Mouse (Mus musculus): ENCODE measurements around the gene Gcgr. TPM values are rescaled to one million over a fixed set of nuclear protein-coding genes. Genes with fewer than 3 reads are reported as not detected.
A peak's percentile ranks its signal among the peaks of the same experiment; 100 is the strongest.

The Gcgr gene
- 2.3 and 2.5 TPM in 2 replicates for polyA plus RNA-seq (2014; fragmentation: Nextera tagmentation; extraction: Ambion mirVana)

DNA sequence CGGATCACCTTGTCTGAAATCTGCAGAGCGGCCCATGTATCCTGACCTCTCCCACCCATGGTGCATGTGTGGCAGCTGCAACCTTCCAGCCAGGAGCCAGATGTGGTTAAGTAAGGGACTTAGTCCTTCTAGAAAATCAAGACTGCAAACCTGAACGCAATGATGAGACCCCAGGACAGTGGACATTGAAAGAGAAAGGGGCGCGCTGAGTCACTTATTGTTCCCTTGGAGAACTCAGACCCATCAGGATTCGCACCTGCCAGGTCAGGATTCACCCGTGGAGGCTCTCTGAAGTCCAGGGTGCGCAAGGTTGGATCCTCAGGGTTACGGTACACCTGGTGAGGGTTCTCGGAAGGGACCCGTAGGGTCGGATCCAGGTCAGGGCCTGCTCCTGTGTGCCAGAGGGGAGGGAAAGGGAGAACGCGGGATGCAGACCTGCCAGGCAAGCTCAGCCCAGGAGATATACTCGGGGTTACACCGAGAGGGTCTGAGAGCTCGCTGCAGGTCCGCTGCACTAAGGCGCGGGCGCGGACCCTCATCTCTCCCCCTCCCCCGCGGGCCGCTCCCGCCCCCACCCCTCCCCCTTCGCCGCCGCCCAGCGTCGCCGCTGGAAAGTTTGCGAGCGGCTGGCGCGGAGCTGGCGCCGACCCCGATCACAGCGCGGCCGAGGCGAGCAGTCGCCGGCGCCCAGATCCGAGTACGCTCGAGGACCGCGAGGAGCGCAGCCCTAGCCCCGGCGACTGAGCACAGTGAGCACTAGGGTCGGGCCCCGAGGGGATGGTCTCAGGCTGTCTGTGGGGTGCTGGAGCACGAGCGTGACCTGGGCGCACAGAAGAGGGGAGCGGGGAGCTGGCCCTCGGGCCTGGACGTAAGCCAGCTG is at the start of gene Gcgr:
Gcgr (plus strand) TSS at position 615 of the 880 bp plus-strand sequence.
- Histone ChIP-seq H3K27me3 (ENCODE audit: control insufficient read depth, insufficient read depth, low read length) (peaks cover 65% of the 10 kb centered on the region), H3K9ac (ENCODE audit: low read length) (peak within 1 kb of the TSS; percentile 63), H3K4me1 (ENCODE audit: control insufficient read depth in 2 of 2, insufficient read depth in 2 of 2, low read length in 2 of 2) (peaks cover 6 to 8% of the 10 kb centered on the region in 2 experiments; a peak in 3 of 4 replicates), H3K4me2 (ENCODE audit: low read length) (peak within 1 kb of the TSS; percentile 73), H3K27ac (replicated peaks in 1 of 2; ENCODE audit: control insufficient read depth in 1 of 2, insufficient read depth in 1 of 2, low read depth in 2 of 2, low read length in 2 of 2) (no peak within 1 kb of the TSS), H3K36me3 (ENCODE audit: control insufficient read depth, insufficient read depth, low read length) (no peaks in the 10 kb centered on the region), H3K4me3 (ENCODE audit: control insufficient read depth in 1 of 2, insufficient read depth in 1 of 2, low read depth in 1 of 2, low read length in 2 of 2) (peak within 1 kb of the TSS; percentile 41 to 46), H3K9me3 (ENCODE audit: control insufficient read depth, low read length) (no peaks in the 10 kb centered on the region)
- WGBS, result 7% methylated on average over 58 of the region's 62 CpGs
- ATAC-seq (ENCODE audit: insufficient number of reproducible peaks, insufficient read depth, low FRiP score, low read depth), result no peak

DNA sequence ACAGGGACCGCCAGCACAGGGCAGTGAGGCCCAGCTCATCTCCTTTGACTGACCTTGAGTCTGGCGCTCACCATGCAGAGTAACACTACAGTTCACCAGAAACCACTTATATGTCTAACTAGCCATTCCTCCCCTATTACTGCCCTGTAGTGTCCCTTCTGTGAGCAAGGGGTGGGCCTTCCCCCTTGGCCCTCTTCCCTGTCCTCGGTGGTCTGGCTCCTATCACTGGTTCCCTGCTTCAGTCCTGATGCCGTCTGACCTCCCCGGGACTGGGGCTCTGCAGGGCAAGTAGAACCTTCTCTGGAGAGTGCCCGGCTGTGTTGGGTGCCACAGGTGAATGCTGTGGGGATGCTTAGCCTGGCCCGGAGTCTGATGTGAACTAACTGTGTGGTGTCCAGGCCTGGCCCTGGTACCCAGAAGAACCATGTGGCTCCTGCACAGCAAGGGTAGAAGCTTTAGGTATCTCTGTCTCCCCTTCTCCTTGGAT is 47.0 kb upstream of the Gcgr start:
- peak overlapping the region in 1 of 2 experiments; percentile 98; a peak in 1 of 4 replicates for H3K4me3 ChIP-seq (ENCODE audit: control insufficient read depth in 1 of 2, insufficient read depth in 1 of 2, low read depth in 1 of 2, low read length in 2 of 2)
- H3K4me2 ChIP-seq (ENCODE audit: low read length), result peak overlapping the region; percentile 87
- H3K9me3 ChIP-seq (ENCODE audit: control insufficient read depth, low read length), result no peaks in the 10 kb centered on the region
- 82% methylated on average over 7 of the region's 7 CpGs for WGBS
- no peaks in the 10 kb centered on the region for H3K27me3 ChIP-seq (ENCODE audit: control insufficient read depth, insufficient read depth, low read length)
- peaks cover 84% of the 10 kb centered on the region for H3K36me3 ChIP-seq (ENCODE audit: control insufficient read depth, insufficient read depth, low read length)
- H3K4me1 ChIP-seq (ENCODE audit: control insufficient read depth in 2 of 2, insufficient read depth in 2 of 2, low read length in 2 of 2), result peaks cover 4 to 16% of the 10 kb centered on the region in 2 experiments
- H3K9ac ChIP-seq (ENCODE audit: low read length), result peak overlapping the region; percentile 98
- peak overlapping the region in 1 of 2 experiments; percentile 85; a peak in 1 of 4 replicates for H3K27ac ChIP-seq (replicated peaks in 1 of 2; ENCODE audit: control insufficient read depth in 1 of 2, insufficient read depth in 1 of 2, low read depth in 2 of 2, low read length in 2 of 2)
- ATAC-seq (ENCODE audit: insufficient number of reproducible peaks, insufficient read depth, low FRiP score, low read depth), result no peak

GRCm38 (mm10) chr11:120484265-120484981 is 46.1 kb upstream of the Gcgr start, which contains the start of gene Mrpl12:
TSS of gene Mrpl12 (plus strand) at chr11:120484613.
- Histone ChIP-seq H3K9me3 (ENCODE audit: control insufficient read depth, low read length) (no peaks in the 10 kb centered on the region), H3K36me3 (ENCODE audit: control insufficient read depth, insufficient read depth, low read length) (peaks cover 84% of the 10 kb centered on the region), H3K4me1 (ENCODE audit: control insufficient read depth in 2 of 2, insufficient read depth in 2 of 2, low read length in 2 of 2) (peaks cover 5 to 16% of the 10 kb centered on the region in 2 experiments), H3K9ac (ENCODE audit: low read length) (peak within 1 kb of the TSS; percentile 98), H3K27ac (replicated peaks in 1 of 2; ENCODE audit: control insufficient read depth in 1 of 2, insufficient read depth in 1 of 2, low read depth in 2 of 2, low read length in 2 of 2) (peak within 1 kb of the TSS; percentile 82 to 85), H3K4me3 (ENCODE audit: control insufficient read depth in 1 of 2, insufficient read depth in 1 of 2, low read depth in 1 of 2, low read length in 2 of 2) (peak within 1 kb of the TSS; percentile 96 to 98), H3K27me3 (ENCODE audit: control insufficient read depth, insufficient read depth, low read length) (no peaks in the 10 kb centered on the region), H3K4me2 (ENCODE audit: low read length) (peak within 1 kb of the TSS; percentile 87)
- under 1% methylated on average over 60 of the region's 60 CpGs for WGBS
- peak; percentile 91 for ATAC-seq (ENCODE audit: insufficient number of reproducible peaks, insufficient read depth, low FRiP score, low read depth)

DNA sequence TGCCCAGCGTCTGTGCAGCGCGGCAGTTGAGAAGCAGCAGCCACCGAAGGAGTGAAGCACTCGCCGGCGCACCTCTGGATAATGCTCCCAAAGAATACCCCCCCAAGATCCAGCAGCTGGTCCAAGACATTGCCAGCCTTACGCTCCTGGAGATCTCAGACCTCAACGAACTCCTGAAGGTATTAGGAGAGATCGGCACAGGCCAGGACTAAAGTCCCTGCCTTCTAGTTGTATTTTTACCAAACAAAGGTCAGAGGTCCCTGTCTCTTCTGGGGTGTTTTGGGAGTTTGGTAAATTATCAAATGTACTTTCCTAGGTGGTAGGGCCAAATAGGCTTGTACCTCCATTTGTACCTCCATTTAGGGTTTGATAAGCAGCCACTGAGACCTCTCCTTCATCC is 45.2 kb upstream of the Gcgr start:
- Histone ChIP-seq H3K27ac (replicated peaks in 1 of 2; ENCODE audit: control insufficient read depth in 1 of 2, insufficient read depth in 1 of 2, low read depth in 2 of 2, low read length in 2 of 2) (peak overlapping the region; percentile 82 to 85), H3K36me3 (ENCODE audit: control insufficient read depth, insufficient read depth, low read length) (peaks cover 84% of the 10 kb centered on the region)
- ATAC-seq (ENCODE audit: insufficient number of reproducible peaks, insufficient read depth, low FRiP score, low read depth), result no peak

DNA sequence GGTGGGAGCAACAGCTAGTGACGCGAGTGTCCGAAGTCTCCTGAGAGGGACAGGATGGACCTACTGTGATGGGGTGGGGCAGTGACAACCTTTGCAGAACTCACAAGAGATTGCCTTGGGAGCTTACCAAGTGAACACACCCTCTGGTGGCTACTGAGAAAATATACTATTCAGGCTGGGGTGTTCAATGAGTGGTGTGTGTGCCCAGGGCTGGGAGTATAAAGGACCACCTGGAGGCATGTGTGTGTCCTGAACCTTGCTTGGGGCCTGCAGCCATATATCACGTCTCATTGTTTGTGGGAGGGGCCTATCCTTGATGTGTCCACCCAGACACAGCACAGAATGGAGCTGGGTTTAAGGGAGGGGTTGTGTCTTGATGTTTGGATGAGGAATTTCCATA is 42.0 kb upstream of the Gcgr start:
- peaks cover 22 to 40% of the 10 kb centered on the region in 2 experiments for H3K4me1 ChIP-seq (ENCODE audit: control insufficient read depth in 2 of 2, insufficient read depth in 2 of 2, low read length in 2 of 2)
- H3K9me3 ChIP-seq (ENCODE audit: control insufficient read depth, low read length), result no peaks in the 10 kb centered on the region
- ATAC-seq (ENCODE audit: insufficient number of reproducible peaks, insufficient read depth, low FRiP score, low read depth), result no peak
- H3K27me3 ChIP-seq (ENCODE audit: control insufficient read depth, insufficient read depth, low read length), result no peaks in the 10 kb centered on the region
- no peak overlapping the region for H3K9ac ChIP-seq (ENCODE audit: low read length)
- H3K4me3 ChIP-seq (ENCODE audit: control insufficient read depth in 1 of 2, insufficient read depth in 1 of 2, low read depth in 1 of 2, low read length in 2 of 2), result no peak overlapping the region
- no peak overlapping the region for H3K27ac ChIP-seq (replicated peaks in 1 of 2; ENCODE audit: control insufficient read depth in 1 of 2, insufficient read depth in 1 of 2, low read depth in 2 of 2, low read length in 2 of 2)
- no peak overlapping the region for H3K4me2 ChIP-seq (ENCODE audit: low read length)
- H3K36me3 ChIP-seq (ENCODE audit: control insufficient read depth, insufficient read depth, low read length), result peaks cover 53% of the 10 kb centered on the region
- WGBS, result 72% methylated on average over 4 of the region's 4 CpGs

More for the DNA sequence above, 45.2 kb upstream of the Gcgr start:
- H3K27me3 ChIP-seq (ENCODE audit: control insufficient read depth, insufficient read depth, low read length), result no peaks in the 10 kb centered on the region
- peak overlapping the region; percentile 87 for H3K4me2 ChIP-seq (ENCODE audit: low read length)
- H3K9me3 ChIP-seq (ENCODE audit: control insufficient read depth, low read length), result no peaks in the 10 kb centered on the region
- peak overlapping the region; percentile 98 for H3K9ac ChIP-seq (ENCODE audit: low read length)
- H3K4me3 ChIP-seq (ENCODE audit: control insufficient read depth in 1 of 2, insufficient read depth in 1 of 2, low read depth in 1 of 2, low read length in 2 of 2), result peak overlapping the region; percentile 96 to 98
- peaks cover 6 to 19% of the 10 kb centered on the region in 2 experiments for H3K4me1 ChIP-seq (ENCODE audit: control insufficient read depth in 2 of 2, insufficient read depth in 2 of 2, low read length in 2 of 2)
- 8% methylated on average over 10 of the region's 10 CpGs for WGBS

GRCm38 (mm10) chr11:120489054-120489761 is 41.3 kb upstream of the Gcgr start:
- Histone ChIP-seq H3K27ac (replicated peaks in 1 of 2; ENCODE audit: control insufficient read depth in 1 of 2, insufficient read depth in 1 of 2, low read depth in 2 of 2, low read length in 2 of 2) (0 out of 4 replicates have a peak overlapping the region, but pooled peaks of 1 of the 2 experiments have one; percentile 1), H3K9me3 (ENCODE audit: control insufficient read depth, low read length) (no peaks in the 10 kb centered on the region), H3K4me2 (ENCODE audit: low read length) (no peak overlapping the region), H3K4me1 (ENCODE audit: control insufficient read depth in 2 of 2, insufficient read depth in 2 of 2, low read length in 2 of 2) (peaks cover 22 to 36% of the 10 kb centered on the region in 2 experiments), H3K9ac (ENCODE audit: low read length) (peak overlapping the region; percentile 1; the same call in 1 of the 2 replicates), H3K4me3 (ENCODE audit: control insufficient read depth in 1 of 2, insufficient read depth in 1 of 2, low read depth in 1 of 2, low read length in 2 of 2) (no peak overlapping the region), H3K36me3 (ENCODE audit: control insufficient read depth, insufficient read depth, low read length) (peaks cover 50% of the 10 kb centered on the region), H3K27me3 (ENCODE audit: control insufficient read depth, insufficient read depth, low read length) (no peaks in the 10 kb centered on the region)
- WGBS, result 67% methylated on average over 4 of the region's 4 CpGs
- ATAC-seq (ENCODE audit: insufficient number of reproducible peaks, insufficient read depth, low FRiP score, low read depth), result no peak
